Mouse (Mus musculus) CD4-positive naive resting alpha-beta T cell, adult 57 days (primary cell): ENCODE measurements around the gene Gm14308. TPM values are rescaled to one million over a fixed set of nuclear protein-coding genes. Genes with fewer than 3 reads are reported as not detected.

Source experiments
- total RNA-seq: library from RNA; stranded (reverse); gene quantifications from one replicate; pipeline ENCODE4 v1.2.4, GENCODE M21; 2023

The Gm14308 gene
- total RNA-seq: 0.71 TPM

GRCm38 (mm10) chr2:176636244-176636643 is at the start of gene Gm14308:
Gm14308 (minus strand) TSS chr2:176636344.

GRCm38 (mm10) chr2:176670222-176670621 is 34.1 kb upstream of the Gm14308 start, which contains the start of gene Zfp973:
Zfp973 (plus strand) TSS chr2:176670522.

Other genes with a start within 250 kb of the Gm14308 start
- 4.6 TPM for gene Gm14435, start 212.8 kb downstream of the Gm14308 start, total RNA-seq
- not detected for gene Gm14434, start 149.6 kb downstream of the Gm14308 start, total RNA-seq
- not detected for gene Zfp967, start 115.3 kb downstream of the Gm14308 start, total RNA-seq
- 7.3 TPM for gene Zfp973, start 34.2 kb upstream of the Gm14308 start, total RNA-seq
- gene Gm14305, start 72.0 kb upstream of the Gm14308 start, total RNA-seq: 3.7 TPM
- gene Gm14295, start 162.3 kb upstream of the Gm14308 start, total RNA-seq: 1.6 TPM
- not detected for gene Gm14408, start 194.8 kb upstream of the Gm14308 start, total RNA-seq